Mouse (Mus musculus) hindbrain, embryonic 11.5 days (tissue): ENCODE measurements around the gene Exoc2. TPM values are rescaled to one million over a fixed set of nuclear protein-coding genes. Genes with fewer than 3 reads are reported as not detected.
A peak's percentile ranks its signal among the peaks of the same experiment; 100 is the strongest.

Experiments
- ATAC-seq: fragments of 200-750 bp; cut with Nextera tagmentation; 2 replicates; pipeline ENCODE4 v1.8.0; 2017; ENCODE audit warnings: mild to moderate bottlenecking, moderate TSS enrichment, moderate library complexity; ENCODE audit not compliant: low FRiP score
- DNase-seq: peaks from one replicate; pipeline ENCODE4 v3.0.0-alpha.2; 2015; ENCODE audit warnings: low spot score
- H3K27ac ChIP-seq: fragments of 300-500 bp; sonication (generic); 2 replicates; pipeline ENCODE4 v1.5.1; 2014; ENCODE audit warnings: mild to moderate bottlenecking, low read depth, low read length
- H3K27me3 ChIP-seq: fragments of 300-500 bp; sonication (generic); 2 replicates; pipeline ENCODE4 v1.6.1; 2014; ENCODE audit warnings: mild to moderate bottlenecking, low read length, moderate library complexity, mixed read lengths; ENCODE audit not compliant: control insufficient read depth, insufficient read depth
- H3K36me3 ChIP-seq: fragments of 300-500 bp; sonication (generic); 2 replicates; pipeline ENCODE4 v1.6.1; 2014; ENCODE audit warnings: mild to moderate bottlenecking, low read length, moderate library complexity, mixed read lengths; ENCODE audit not compliant: control insufficient read depth, insufficient read depth
- H3K4me1 ChIP-seq: fragments of 300-500 bp; sonication (generic); replicated peaks from 2 replicates; pipeline ENCODE4 v1.6.1; 2014; ENCODE audit warnings: low read length, mixed read lengths; ENCODE audit not compliant: control insufficient read depth, insufficient read depth
- H3K4me2 ChIP-seq: fragments of 300-500 bp; sonication (generic); replicated peaks from 2 replicates; pipeline ENCODE4 v1.6.1; 2014; ENCODE audit warnings: mild to moderate bottlenecking, low read depth, low read length
- H3K4me3 ChIP-seq: fragments of 300-500 bp; sonication (generic); 2 replicates; pipeline ENCODE4 v1.5.1; 2014; ENCODE audit warnings: low read depth, low read length
- H3K9ac ChIP-seq: fragments of 300-500 bp; sonication (generic); 2 replicates; pipeline ENCODE4 v1.6.1; 2014; ENCODE audit warnings: low read depth, low read length
- H3K9me3 ChIP-seq: fragments of 300-500 bp; sonication (generic); 2 replicates; pipeline ENCODE4 v1.6.1; 2016; ENCODE audit warnings: low read length; ENCODE audit not compliant: control insufficient read depth
- WGBS: fragments of 180-500 bp; shearing (Covaris S2); extraction: QIAGEN DNeasy Blood & Tissue Kit; methylation state at CpG from one replicate; pipeline ENCODE4 v1.1.7; 2014; 5-methylcytosine and 5-hydroxymethylcytosine counted together
- polyA plus RNA-seq: library from polyadenylated mRNA; unstranded; fragments of >200 nt; fragmentation: Nextera tagmentation; extraction: Ambion mirVana; gene quantifications from 2 replicates; pipeline ENCODE4 v1.2.1, GENCODE M21; 2014

The Exoc2 gene
- polyA plus RNA-seq, 1 experiment from 2014 or later = 41.2 TPM

DNA sequence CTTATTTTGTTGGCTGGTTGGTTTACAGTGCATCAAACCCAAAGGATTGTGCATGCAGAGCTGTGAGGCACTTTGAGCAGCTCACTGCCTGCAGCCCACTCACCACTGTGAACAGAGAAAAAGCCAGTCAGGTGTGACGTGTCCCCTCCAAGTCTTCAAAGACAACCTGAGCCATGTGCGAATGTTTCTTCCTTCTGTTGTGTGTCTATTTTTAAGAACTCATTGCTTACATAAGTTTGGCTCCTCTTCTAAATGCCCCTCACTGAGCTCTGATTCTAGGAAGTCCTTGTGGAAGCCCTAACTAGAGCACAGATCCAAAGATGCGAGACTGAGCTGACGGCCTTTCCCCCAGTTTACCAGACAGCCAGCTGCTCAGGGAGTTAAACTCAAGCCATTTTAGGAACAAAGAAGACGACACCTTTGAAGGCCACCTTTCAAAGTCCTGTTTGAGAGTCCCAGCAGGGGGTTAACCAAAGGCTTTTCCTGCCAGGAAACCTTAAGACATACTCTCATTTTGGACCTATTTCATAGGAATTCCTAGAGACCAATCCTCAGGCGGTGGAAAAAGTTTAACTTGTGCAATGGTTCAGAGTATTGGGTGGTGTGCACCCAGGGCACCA lies 79.8 kb downstream of the Exoc2 start:
- ATAC-seq (no peak), DNase-seq (no peak)
- Histone ChIP-seq H3K9ac (no peak overlapping the region), H3K36me3 (no peaks in the 10 kb centered on the region), H3K4me2 (no peak overlapping the region), H3K4me3 (no peak overlapping the region), H3K9me3 (no peaks in the 10 kb centered on the region), H3K27me3 (no peaks in the 10 kb centered on the region), H3K4me1 (no peaks in the 10 kb centered on the region), H3K27ac (no peak overlapping the region)
- 59% methylated on average over 6 of the region's 6 CpGs for WGBS

DNA sequence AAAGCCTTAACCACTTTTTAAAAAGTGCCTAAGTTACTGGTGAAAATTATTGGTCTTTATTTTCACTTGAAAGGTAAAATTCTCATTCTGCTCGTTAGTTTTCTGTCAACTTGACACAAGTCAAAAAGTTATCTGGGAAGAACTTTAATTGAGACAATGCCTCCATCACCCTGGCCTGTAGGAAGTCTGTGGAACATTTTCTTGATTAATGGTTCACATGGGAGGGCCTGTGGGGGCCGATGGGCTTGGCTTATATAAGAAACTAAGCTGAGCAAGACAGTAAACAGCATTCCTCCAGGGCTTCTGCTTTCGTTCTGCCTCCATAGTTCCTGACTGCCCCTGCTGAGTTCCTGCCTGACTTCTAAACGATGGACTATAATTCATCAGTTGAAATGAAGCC lies 81.6 kb downstream of the Exoc2 start:
- no peaks in the 10 kb centered on the region for H3K4me1 ChIP-seq
- no peak overlapping the region for H3K4me2 ChIP-seq
- DNase-seq (no peak), ATAC-seq (no peak)
- 68% methylated on average over 4 of the region's 4 CpGs for WGBS
- H3K27ac ChIP-seq = no peak overlapping the region
- H3K36me3 ChIP-seq = no peaks in the 10 kb centered on the region
- H3K9ac ChIP-seq = no peak overlapping the region
- no peaks in the 10 kb centered on the region for H3K9me3 ChIP-seq
- no peak overlapping the region for H3K4me3 ChIP-seq
- no peaks in the 10 kb centered on the region for H3K27me3 ChIP-seq

DNA sequence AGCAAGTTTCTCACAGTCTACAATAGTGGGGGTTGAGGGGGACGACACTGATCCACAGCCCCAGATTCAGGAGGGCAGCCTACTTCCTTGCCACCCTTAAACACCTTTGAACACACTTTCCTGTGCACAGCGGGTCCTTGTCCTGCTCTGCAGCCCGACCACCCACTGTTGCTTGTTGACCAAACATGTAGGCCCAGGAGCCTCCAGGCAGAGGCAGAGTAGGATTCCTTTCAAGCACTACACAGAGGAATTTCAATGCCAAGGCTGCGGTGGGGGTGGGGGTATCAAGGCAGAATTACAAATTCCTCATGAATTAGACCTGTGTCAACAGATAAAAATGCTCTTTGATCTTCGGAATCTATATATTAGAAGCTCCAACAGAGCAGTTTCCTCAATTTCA lies 82.7 kb downstream of the Exoc2 start:
- 58% methylated on average over 5 of the region's 5 CpGs for WGBS
- H3K9ac ChIP-seq = no peak overlapping the region
- H3K4me2 ChIP-seq = no peak overlapping the region
- no peaks in the 10 kb centered on the region for H3K27me3 ChIP-seq
- no peak overlapping the region for H3K4me3 ChIP-seq
- DNase-seq = no peak
- H3K36me3 ChIP-seq = no peaks in the 10 kb centered on the region
- H3K4me1 ChIP-seq = no peaks in the 10 kb centered on the region
- no peak overlapping the region for H3K27ac ChIP-seq
- H3K9me3 ChIP-seq = no peaks in the 10 kb centered on the region
- ATAC-seq = no peak

DNA sequence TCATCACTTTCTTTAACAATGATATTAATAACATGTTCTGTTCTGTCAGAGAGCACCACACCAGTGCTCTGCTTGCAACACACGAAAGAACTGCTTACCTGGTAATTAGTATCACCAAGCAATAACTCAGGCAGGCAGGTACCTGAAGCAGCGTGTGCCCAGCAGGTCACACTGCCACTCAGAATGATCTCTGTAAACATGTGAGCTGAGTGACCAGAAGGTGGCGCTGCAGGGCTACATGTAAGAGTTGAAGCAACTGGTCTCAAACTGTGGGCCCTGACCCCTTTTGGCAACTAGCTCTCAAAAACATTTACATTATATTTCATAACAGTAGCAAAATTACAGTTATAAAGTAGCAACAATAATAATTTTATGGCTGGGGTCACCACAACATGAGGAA lies 85.4 kb downstream of the Exoc2 start:
- Histone ChIP-seq H3K4me1 (no peaks in the 10 kb centered on the region), H3K36me3 (0 out of 2 replicates have a peak, but pooled peaks cover 2% of the 10 kb centered on the region), H3K4me3 (no peak overlapping the region), H3K9me3 (no peaks in the 10 kb centered on the region), H3K4me2 (no peak overlapping the region), H3K27ac (no peak overlapping the region), H3K27me3 (no peaks in the 10 kb centered on the region), H3K9ac (no peak overlapping the region)
- DNase-seq (peak; percentile 87), ATAC-seq (peak; percentile 54; the same call in 1 of the 2 replicates)
- whole genome bisulfite sequencing = 14% methylated on average over 3 of the region's 3 CpGs

DNA sequence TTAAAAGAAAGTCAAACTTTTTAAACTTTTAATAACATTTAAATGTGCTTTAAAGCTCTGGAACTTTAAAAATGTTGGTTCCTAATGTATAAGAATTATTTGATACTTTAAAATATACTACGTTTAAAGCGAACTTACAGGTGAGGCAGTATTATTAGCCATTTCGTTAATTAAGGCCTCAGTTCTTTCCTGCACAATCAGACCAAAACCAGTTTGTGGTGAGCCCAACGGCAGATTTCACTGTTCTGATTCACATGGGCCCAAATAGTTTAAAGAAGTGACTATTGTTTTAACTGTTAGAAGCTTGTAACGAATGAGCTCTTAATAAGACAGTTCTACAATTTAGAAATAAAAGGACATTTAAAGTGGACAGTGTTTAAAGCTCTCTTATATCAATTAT lies 93.6 kb downstream of the Exoc2 start:
- H3K4me3 ChIP-seq = no peak overlapping the region
- H3K4me1 ChIP-seq = no peaks in the 10 kb centered on the region
- ATAC-seq (no peak), DNase-seq (no peak)
- H3K27ac ChIP-seq = no peak overlapping the region
- H3K36me3 ChIP-seq = 0 out of 2 replicates have a peak, but pooled peaks cover 2% of the 10 kb centered on the region
- H3K27me3 ChIP-seq = no peaks in the 10 kb centered on the region
- H3K9me3 ChIP-seq = no peaks in the 10 kb centered on the region
- WGBS = 90% methylated on average over 5 of the region's 5 CpGs
- H3K9ac ChIP-seq = no peak overlapping the region
- H3K4me2 ChIP-seq = no peak overlapping the region

DNA sequence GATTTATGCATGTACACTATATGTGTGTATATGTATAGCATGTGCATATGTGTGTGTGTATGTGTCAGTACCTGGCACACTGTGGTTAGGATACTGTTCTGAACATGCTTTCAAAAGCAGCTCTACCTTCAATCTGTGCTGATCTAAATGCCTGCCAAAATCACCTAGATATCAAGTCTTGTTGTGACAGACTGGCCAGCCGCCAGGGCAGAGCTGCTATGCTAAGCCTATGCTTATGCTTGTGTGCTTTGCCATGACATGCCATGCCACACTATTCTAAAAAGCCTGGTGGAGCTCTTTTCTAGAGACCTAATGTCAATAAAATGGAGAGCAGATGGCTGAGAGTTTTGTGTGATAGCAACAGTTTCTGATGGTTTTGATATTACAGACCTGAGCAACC lies 94.0 kb downstream of the Exoc2 start:
- H3K4me1 ChIP-seq = no peaks in the 10 kb centered on the region
- DNase-seq (no peak), ATAC-seq (no peak)
- no peaks in the 10 kb centered on the region for H3K9me3 ChIP-seq
- H3K27ac ChIP-seq = no peak overlapping the region
- WGBS = 89% methylated on average over 1 of the region's 1 CpGs
- H3K4me2 ChIP-seq = no peak overlapping the region
- no peaks in the 10 kb centered on the region for H3K27me3 ChIP-seq
- 0 out of 2 replicates have a peak, but pooled peaks cover 2% of the 10 kb centered on the region for H3K36me3 ChIP-seq
- H3K9ac ChIP-seq = no peak overlapping the region
- no peak overlapping the region for H3K4me3 ChIP-seq

DNA sequence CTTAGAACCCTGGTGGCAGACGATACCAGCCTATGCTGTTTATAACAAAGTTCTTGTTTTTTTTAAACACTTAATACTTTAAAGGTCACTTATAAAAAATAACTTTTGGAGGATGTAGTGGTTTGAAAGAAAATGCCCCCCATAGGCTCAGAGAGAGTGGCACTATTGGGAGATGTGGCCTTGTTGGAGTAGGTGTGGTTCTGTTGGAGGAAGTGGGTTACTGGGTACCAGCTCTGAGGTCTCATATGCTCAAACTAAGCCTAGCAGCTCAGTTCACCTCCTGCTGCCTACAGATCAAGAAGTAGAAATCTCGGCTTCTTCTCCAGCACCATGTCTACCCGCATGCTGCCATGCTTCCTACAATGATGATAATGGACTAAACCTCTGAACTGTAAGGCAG lies 98.1 kb downstream of the Exoc2 start:
- H3K9ac ChIP-seq = no peak overlapping the region
- no peak overlapping the region for H3K27ac ChIP-seq
- no peaks in the 10 kb centered on the region for H3K4me1 ChIP-seq
- H3K9me3 ChIP-seq = no peaks in the 10 kb centered on the region
- ATAC-seq = no peak
- no peak for DNase-seq
- WGBS = 92% methylated on average over 3 of the region's 3 CpGs
- H3K4me2 ChIP-seq = no peak overlapping the region
- no peaks in the 10 kb centered on the region for H3K27me3 ChIP-seq
- H3K36me3 ChIP-seq = 0 out of 2 replicates have a peak, but pooled peaks cover 2% of the 10 kb centered on the region
- no peak overlapping the region for H3K4me3 ChIP-seq

DNA sequence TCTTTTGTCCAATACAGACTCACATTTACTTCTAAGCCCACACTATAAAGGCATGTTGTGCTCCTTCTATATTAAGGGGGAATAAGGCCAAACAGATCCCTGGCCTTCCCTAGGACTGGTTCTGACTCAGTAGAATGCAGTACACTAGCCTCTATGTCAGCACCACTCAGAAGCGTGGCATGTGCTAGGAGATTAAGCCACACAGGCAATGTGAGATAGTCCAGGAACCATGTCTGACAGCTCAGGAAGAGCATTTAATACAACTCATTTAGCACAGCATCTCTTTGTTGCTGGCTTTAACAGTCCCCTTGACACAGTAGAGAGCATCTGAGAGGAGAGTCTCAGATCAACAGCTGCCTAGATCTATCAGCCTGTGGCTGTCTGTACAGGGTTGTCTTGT lies 100.4 kb downstream of the Exoc2 start:
- H3K36me3 ChIP-seq = 0 out of 2 replicates have a peak, but pooled peaks cover 2% of the 10 kb centered on the region
- ATAC-seq = no peak

DNA sequence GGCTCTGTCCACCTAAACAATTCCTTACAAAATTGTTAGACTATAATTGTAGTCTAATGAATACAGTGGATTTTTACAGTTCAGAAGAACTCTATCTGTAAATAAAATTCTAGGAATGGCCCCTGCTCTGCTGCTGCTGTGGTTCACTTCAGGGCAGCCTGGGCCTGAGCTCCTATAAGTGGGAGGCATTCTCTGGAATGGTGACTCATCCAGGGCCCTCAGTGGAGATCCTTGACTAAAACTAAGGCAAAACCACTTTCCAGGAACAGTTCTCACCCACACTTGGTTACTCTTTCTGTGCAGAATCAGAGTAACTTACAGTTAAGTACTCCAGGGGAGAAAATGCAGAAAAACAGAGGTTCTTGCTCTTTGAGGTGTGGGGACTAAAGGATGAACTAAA lies 108.4 kb downstream of the Exoc2 start:
- Histone ChIP-seq H3K27ac (no peak overlapping the region), H3K36me3 (no peaks in the 10 kb centered on the region), H3K4me2 (no peak overlapping the region), H3K4me3 (no peak overlapping the region), H3K9me3 (no peaks in the 10 kb centered on the region), H3K9ac (no peak overlapping the region), H3K27me3 (no peaks in the 10 kb centered on the region), H3K4me1 (no peaks in the 10 kb centered on the region)
- DNase-seq (no peak), ATAC-seq (no peak)

More for the DNA sequence above, 100.4 kb downstream of the Exoc2 start:
- H3K4me2 ChIP-seq = no peak overlapping the region
- H3K4me3 ChIP-seq = no peak overlapping the region
- no peak overlapping the region for H3K27ac ChIP-seq
- no peak overlapping the region for H3K9ac ChIP-seq
- no peaks in the 10 kb centered on the region for H3K4me1 ChIP-seq
- DNase-seq = no peak
- H3K27me3 ChIP-seq = no peaks in the 10 kb centered on the region
- no peaks in the 10 kb centered on the region for H3K9me3 ChIP-seq
- WGBS = 77% methylated on average over 1 of the region's 1 CpGs
